Mouse (Mus musculus) lung, postnatal 10 days (tissue): Measurements from ENCODE around the gene Gpatch8.
"Not testable (repeated sequence)": the region's sequence is repeated elsewhere in the genome, so short reads cannot be mapped to it uniquely, and the experiment has no call there.

Source experiments
- DNase-seq: peaks from one replicate; pipeline ENCODE4 v3.0.0; 2021

Gpatch8 gene

GRCm38 (mm10) chr11:102568756-102569377 is 12.7 kb upstream of the Gpatch8 start:
- DNase-seq = no peak

GRCm38 (mm10) chr11:102568191-102568590 is 12.0 kb upstream of the Gpatch8 start:
- DNase-seq = no peak

- DNase-seq = no peak
These were observed 11.5 kb upstream of the Gpatch8 start for GRCm38 (mm10) chr11:102567723-102568122.

- no peak for DNase-seq
These were observed 11.0 kb upstream of the Gpatch8 start for GRCm38 (mm10) chr11:102567157-102567556.

- DNase-seq = no peak
These were observed 10.1 kb upstream of the Gpatch8 start for GRCm38 (mm10) chr11:102566290-102566689.

GRCm38 (mm10) chr11:102565741-102566140 is 9.5 kb upstream of the Gpatch8 start:
- DNase-seq = no peak

- DNase-seq = not testable (repeated sequence)
These were observed 8.9 kb upstream of the Gpatch8 start for GRCm38 (mm10) chr11:102564952-102565671.

- DNase-seq = no peak
These were observed 2.5 kb upstream of the Gpatch8 start for GRCm38 (mm10) chr11:102558704-102559103.

- no peak for DNase-seq
These were observed 1.2 kb upstream of the Gpatch8 start for GRCm38 (mm10) chr11:102557386-102557785.

GRCm38 (mm10) chr11:102556716-102557074 is 503 bp upstream of the Gpatch8 start:
- no peak for DNase-seq

GRCm38 (mm10) chr11:102555400-102556030 is 677 bp downstream of the Gpatch8 start:
- no peak for DNase-seq

GRCm38 (mm10) chr11:102552051-102552450 is 4.1 kb downstream of the Gpatch8 start:
- DNase-seq = no peak

GRCm38 (mm10) chr11:102551176-102551575 is 5.0 kb downstream of the Gpatch8 start:
- no peak for DNase-seq

- no peak for DNase-seq
These were observed 14.7 kb downstream of the Gpatch8 start for GRCm38 (mm10) chr11:102541471-102541870.

GRCm38 (mm10) chr11:102540286-102540685 is 15.9 kb downstream of the Gpatch8 start:
- not testable (repeated sequence) for DNase-seq

GRCm38 (mm10) chr11:102539690-102540089 is 16.5 kb downstream of the Gpatch8 start:
- DNase-seq = no peak

- DNase-seq = no peak
These were observed 20.0 kb downstream of the Gpatch8 start for GRCm38 (mm10) chr11:102536210-102536609.

GRCm38 (mm10) chr11:102534078-102534477 is 22.1 kb downstream of the Gpatch8 start:
- DNase-seq = no peak

GRCm38 (mm10) chr11:102531425-102531824 is 24.8 kb downstream of the Gpatch8 start:
- DNase-seq = no peak

GRCm38 (mm10) chr11:102514793-102515424 is 41.3 kb downstream of the Gpatch8 start:
- no peak for DNase-seq

GRCm38 (mm10) chr11:102510226-102510625 is 46.0 kb downstream of the Gpatch8 start:
- DNase-seq = peak; percentile 69

- no peak for DNase-seq
These were observed 59.5 kb downstream of the Gpatch8 start for GRCm38 (mm10) chr11:102496732-102497131.

- DNase-seq = peak; percentile 21
These were observed 60.0 kb downstream of the Gpatch8 start for GRCm38 (mm10) chr11:102496206-102496605.

- DNase-seq = peak; percentile 13
These were observed 60.5 kb downstream of the Gpatch8 start for GRCm38 (mm10) chr11:102495742-102496141.
